Mouse (Mus musculus): ENCODE data around the gene Pik3cg.

The Pik3cg gene

GRCm38 (mm10) chr12:32143782-32144181, 64.7 kb downstream of the Pik3cg start:
- DNase-seq (ENCODE audit: low read depth, low spot score), result no peak

- DNase-seq (ENCODE audit: low read depth, low spot score), result no peak
Observed at GRCm38 (mm10) chr12:32143151-32143550, 65.3 kb downstream of the Pik3cg start.

- DNase-seq (ENCODE audit: low read depth, low spot score), result no peak
Observed at GRCm38 (mm10) chr12:32141766-32142165, 66.7 kb downstream of the Pik3cg start.

- DNase-seq (ENCODE audit: low read depth, low spot score), result no peak
Observed at GRCm38 (mm10) chr12:32138831-32139230, 69.6 kb downstream of the Pik3cg start.

GRCm38 (mm10) chr12:32138362-32138761, 70.1 kb downstream of the Pik3cg start:
- no peak for DNase-seq (ENCODE audit: low read depth, low spot score)

GRCm38 (mm10) chr12:32137542-32137941, 70.9 kb downstream of the Pik3cg start:
- no peak for DNase-seq (ENCODE audit: low read depth, low spot score)

- DNase-seq (ENCODE audit: low read depth, low spot score), result no peak
Observed at GRCm38 (mm10) chr12:32127599-32128507, 80.6 kb downstream of the Pik3cg start.

DNA sequence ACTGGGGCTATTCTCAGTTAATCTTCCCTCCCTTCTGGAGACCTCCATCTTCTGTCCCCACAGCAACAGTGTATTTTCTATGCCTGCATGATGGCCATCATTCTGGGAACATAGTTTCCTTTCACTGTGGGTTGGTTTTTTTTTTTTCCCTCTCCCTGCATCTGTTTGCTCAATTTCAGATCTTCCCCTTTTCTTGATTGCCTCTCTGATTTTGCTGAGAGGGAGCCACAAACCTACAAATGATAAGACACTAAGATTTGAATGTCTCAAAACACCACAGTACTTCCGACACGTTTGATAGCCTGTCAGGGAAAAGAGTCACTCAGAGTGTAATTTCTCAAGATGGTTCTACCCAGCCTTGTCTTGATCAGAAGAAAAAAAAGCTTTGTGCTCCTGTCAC, 81.3 kb downstream of the Pik3cg start:
- DNase-seq (ENCODE audit: low read depth, low spot score), result no peak

- DNase-seq (ENCODE audit: low read depth, low spot score), result no peak
Observed at GRCm38 (mm10) chr12:32124456-32124855, 84.0 kb downstream of the Pik3cg start.

GRCm38 (mm10) chr12:32124030-32124429, 84.4 kb downstream of the Pik3cg start:
- DNase-seq (ENCODE audit: low read depth, low spot score), result no peak

- no peak for DNase-seq (ENCODE audit: low read depth, low spot score)
Observed at GRCm38 (mm10) chr12:32123559-32123958, 84.9 kb downstream of the Pik3cg start.

Data from A20 (cell line).